ENCODE assay signal across 34 mouse cellular contexts in the genomic region with DNA sequence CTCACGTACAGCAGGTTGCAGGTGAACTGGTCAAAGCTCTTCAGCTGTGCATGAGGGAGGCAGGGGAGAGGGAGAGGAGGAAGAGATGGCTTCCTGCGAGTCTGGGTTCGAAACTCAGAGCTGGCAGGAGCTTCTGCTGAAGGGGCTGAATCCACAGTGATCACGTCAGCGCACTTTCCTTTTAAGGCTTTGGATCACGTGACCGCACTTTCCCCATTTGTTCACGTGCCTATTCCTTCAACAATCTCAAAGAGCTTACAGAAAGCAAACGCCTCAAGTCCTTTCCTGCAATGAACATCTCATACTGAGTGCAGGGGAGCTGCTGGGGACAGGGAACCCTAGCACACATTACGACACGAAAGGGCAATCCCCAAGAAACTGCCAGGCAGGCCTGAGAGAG. TPM values are rescaled to one million over a fixed set of nuclear protein-coding genes. Genes with fewer than 3 reads are reported as not detected.
DNase-seq lines count a peak whose midpoint lies in the region; ATAC-seq and TF ChIP-seq lines count a peak whose summit lies in the region.
"Had no signal": no experiment of that assay in that cellular context is flagged by ENCODE, and none has a peak within 500 bp of the region (broad histone marks: within the 10 kb centered on the region; RNA-seq: fewer than 3 reads in every experiment).

No protein-coding gene starts in this region.

- H3K27me3 ChIP-seq in kidney, adult 2 months (replicated peaks; ENCODE audit: control insufficient read depth, insufficient read depth, low read length) = no peaks in the 10 kb centered on the region
- no peaks in the 10 kb centered on the region for H3K27me3 ChIP-seq in C2C12 (ENCODE audit: control insufficient read depth, insufficient read depth, insufficient read length)
- no peaks in the 10 kb centered on the region for H3K27me3 ChIP-seq in myocyte (ENCODE audit: control insufficient read depth, insufficient read depth, insufficient read length)
- no peaks in the 10 kb centered on the region for H3K27me3 ChIP-seq in hindbrain, embryonic 12.5 days
- no peaks in the 10 kb centered on the region for H3K27me3 ChIP-seq in midbrain, embryonic 13.5 days
- H3K27me3 ChIP-seq: embryonic facial prominence, embryonic 12.5 days; heart, embryonic 15.5 days; intestine, embryonic 15.5 days; limb, embryonic 15.5 days; liver, embryonic 13.5 days; neural tube, embryonic 13.5 days had no signal

- peak overlapping the region; percentile 90 for H3K4me2 ChIP-seq in myocyte (ENCODE audit: low read depth)
- no peak overlapping the region for H3K4me2 ChIP-seq in hindbrain, embryonic 12.5 days (replicated peaks)
- H3K4me2 ChIP-seq in midbrain, embryonic 13.5 days (replicated peaks) = no peak overlapping the region
- H3K4me2 ChIP-seq: embryonic facial prominence, embryonic 12.5 days; heart, embryonic 15.5 days; intestine, embryonic 15.5 days; limb, embryonic 15.5 days; liver, embryonic 13.5 days; neural tube, embryonic 13.5 days had no signal

- WGBS in kidney, adult 2 months = 82% methylated on average over 11 of the region's 11 CpGs
- WGBS in hindbrain, embryonic 12.5 days = 90% methylated on average over 11 of the region's 11 CpGs
- 92% methylated on average over 11 of the region's 11 CpGs for WGBS in midbrain, embryonic 13.5 days

- H3ac ChIP-seq in C2C12 (ENCODE audit: control insufficient read depth, insufficient read length, low read depth) = no peak overlapping the region
- no peak overlapping the region for H3ac ChIP-seq in myocyte (ENCODE audit: control insufficient read depth, insufficient read length)

- no peaks in the 10 kb centered on the region for H3K9me3 ChIP-seq in ES-E14 (ENCODE audit: control insufficient read depth, insufficient read depth, low read depth, low read length)
- H3K9me3 ChIP-seq in hindbrain, embryonic 12.5 days (replicated peaks) = no peaks in the 10 kb centered on the region
- no peaks in the 10 kb centered on the region for H3K9me3 ChIP-seq in midbrain, embryonic 13.5 days
- H3K9me3 ChIP-seq: embryonic facial prominence, embryonic 12.5 days; G1E; heart, embryonic 10.5 days; heart, embryonic 15.5 days; intestine, embryonic 15.5 days; limb, embryonic 10.5 days; limb, embryonic 15.5 days; liver, embryonic 13.5 days; neural tube, embryonic 13.5 days had no signal

- no peak for TF ChIP-seq POLR2A in kidney, adult 2 months (IDR thresholded peaks at IDR 0.05; ENCODE audit: low read depth, low read length)
- no peak for TF ChIP-seq POLR2A in myocyte (IDR thresholded peaks at IDR 0.05; ENCODE audit: insufficient read length, low read depth)

- peaks cover 39% of the 10 kb centered on the region for H3K79me2 ChIP-seq in C2C12 (ENCODE audit: control insufficient read depth, insufficient read depth)
- H3K79me2 ChIP-seq in myocyte (ENCODE audit: control insufficient read depth, insufficient read depth) = peaks cover 12% of the 10 kb centered on the region

- in situ Hi-C loops in ES-E14 (cut with MboI; ENCODE audit: low sequenced_read_pairs in 2 of 2, unreplicated experiment in 2 of 2) = no loop called here

- DNase-seq in kidney, adult 2 months = peak; percentile 30
- DNase-seq in kidney, adult 18-20 months = no peak
- DNase-seq in ES-E14 (ENCODE audit: low read depth, low spot score) = no peak
- DNase-seq: cerebellum, adult 9-10 months; embryo, embryonic 11 days; gastrocnemius, postnatal 25 days; heart, adult 11 months; layer of hippocampus, adult 9-11 months; liver, embryonic 13.5 days; midbrain, embryonic 14.5 days; thymus, postnatal 25 days had no signal

- peaks cover 12% of the 10 kb centered on the region for H3K79me3 ChIP-seq in C2C12 (ENCODE audit: low read depth)

- no peaks in the 10 kb centered on the region for H3K36me3 ChIP-seq in kidney, adult 2 months (ENCODE audit: control insufficient read depth, insufficient read depth, low read length)
- H3K36me3 ChIP-seq in C2C12 (ENCODE audit: control insufficient read depth, insufficient read depth) (peaks cover 21% of the 10 kb centered on the region), ES-E14 (ENCODE audit: control insufficient read depth, insufficient read depth, low read length, poor library complexity, severe bottlenecking) (peaks cover 5% of the 10 kb centered on the region; the same call in 1 of the 2 replicates), myocyte (ENCODE audit: control insufficient read depth, insufficient read depth) (peaks cover 8% of the 10 kb centered on the region)
- H3K36me3 ChIP-seq in hindbrain, embryonic 12.5 days = no peaks in the 10 kb centered on the region
- peaks cover 9% of the 10 kb centered on the region; the same call in 1 of the 2 replicates for H3K36me3 ChIP-seq in midbrain, embryonic 13.5 days
- H3K36me3 ChIP-seq: heart, embryonic 15.5 days; intestine, embryonic 15.5 days; liver, embryonic 13.5 days; neural tube, embryonic 13.5 days had no signal

- H3K4me1 ChIP-seq in kidney, adult 2 months (ENCODE audit: control insufficient read depth, insufficient read depth, low read length) = 0 out of 2 replicates have a peak, but pooled peaks cover 2% of the 10 kb centered on the region
- peaks cover 4 to 18% of the 10 kb centered on the region in 2 experiments; a peak in 3 of 4 replicates for H3K4me1 ChIP-seq in ES-E14 (ENCODE audit: control insufficient read depth in 2 of 2, insufficient read depth in 2 of 2, low read length in 2 of 2, poor library complexity in 1 of 2)
- H3K4me1 ChIP-seq in hindbrain, embryonic 12.5 days = peaks cover 7% of the 10 kb centered on the region
- peaks cover 12% of the 10 kb centered on the region; the same call in 1 of the 2 replicates for H3K4me1 ChIP-seq in midbrain, embryonic 13.5 days (replicated peaks)
- H3K4me1 ChIP-seq: embryonic facial prominence, embryonic 12.5 days; limb, embryonic 15.5 days had no signal

- no peak for ATAC-seq in hindbrain, embryonic 12.5 days (ENCODE audit: low FRiP score)
- no peak for ATAC-seq in midbrain, embryonic 13.5 days
- ATAC-seq: forebrain, embryonic 14.5 days; hindbrain, postnatal 0 days; intestine, embryonic 15.5 days; lung, postnatal 0 days had no signal

- peak overlapping the region; percentile 46 for H3K9ac ChIP-seq in ES-E14 (ENCODE audit: insufficient read depth, low read depth, low read length, poor library complexity, severe bottlenecking)
- no peak overlapping the region for H3K9ac ChIP-seq in hindbrain, embryonic 12.5 days
- H3K9ac ChIP-seq in midbrain, embryonic 13.5 days (replicated peaks) = no peak overlapping the region
- H3K9ac ChIP-seq: embryonic facial prominence, embryonic 12.5 days; heart, embryonic 15.5 days; intestine, embryonic 15.5 days; limb, embryonic 15.5 days; liver, embryonic 13.5 days; neural tube, embryonic 13.5 days had no signal

- TF ChIP-seq CTCF in kidney, adult 2 months (conservative IDR thresholded peaks at IDR 0.05; ENCODE audit: insufficient read depth, insufficient read length, low read depth, low read length) = no peak
- no peak for TF ChIP-seq CTCF in C2C12 (IDR thresholded peaks at IDR 0.05; ENCODE audit: control insufficient read depth, insufficient read depth, insufficient read length)

- no peak overlapping the region for H3K4me3 ChIP-seq in kidney, adult 2 months (ENCODE audit: insufficient read depth, low read depth, low read length)
- no peak overlapping the region for H3K4me3 ChIP-seq in C2C12 (ENCODE audit: insufficient read depth, poor library complexity, severe bottlenecking)
- peak overlapping the region; percentile 9 to 19; a peak in 3 of 4 replicates for H3K4me3 ChIP-seq in ES-E14 (ENCODE audit: insufficient read depth in 1 of 2, low read depth in 1 of 2, low read length in 2 of 2, poor library complexity in 1 of 2, severe bottlenecking in 1 of 2)
- H3K4me3 ChIP-seq in myocyte = no peak overlapping the region
- H3K4me3 ChIP-seq in hindbrain, embryonic 12.5 days = no peak overlapping the region
- no peak overlapping the region for H3K4me3 ChIP-seq in midbrain, embryonic 13.5 days (replicated peaks)
- H3K4me3 ChIP-seq: embryonic facial prominence, embryonic 12.5 days; heart, embryonic 10.5 days; heart, embryonic 15.5 days; intestine, embryonic 15.5 days; limb, embryonic 10.5 days; limb, embryonic 15.5 days; liver, embryonic 13.5 days; neural tube, embryonic 13.5 days had no signal

- H3K27ac ChIP-seq in kidney, adult 2 months (ENCODE audit: insufficient read depth, low read depth, low read length) = peak overlapping the region; percentile 18; the same call in 1 of the 2 replicates
- H3K27ac ChIP-seq in ES-E14 (ENCODE audit: insufficient read depth, low read depth, low read length, poor library complexity, severe bottlenecking) = no peak overlapping the region
- no peak overlapping the region for H3K27ac ChIP-seq in hindbrain, embryonic 12.5 days
- no peak overlapping the region for H3K27ac ChIP-seq in midbrain, embryonic 13.5 days
- H3K27ac ChIP-seq: embryonic facial prominence, embryonic 12.5 days; heart, embryonic 15.5 days; hindbrain, postnatal 0 days; intestine, embryonic 15.5 days; kidney, postnatal 0 days; limb, embryonic 10.5 days; limb, embryonic 15.5 days; liver, embryonic 13.5 days; neural tube, embryonic 13.5 days had no signal

TF ChIP-seq in C2C12, 6 proteins besides CTCF, POLR2A, EP300 and RAD21 (continues in another document):
- no peak for TF ChIP-seq CEBPB (IDR thresholded peaks at IDR 0.05; ENCODE audit: low read depth)

TF ChIP-seq in ES-E14, 5 proteins besides CTCF, POLR2A, EP300 and RAD21 (continues in another document):
- no peak for TF ChIP-seq ZC3H11A (IDR thresholded peaks at IDR 0.05; ENCODE audit: borderline replicate concordance, low read depth, low read length)

RNA-seq across cellular contexts. Expression of a gene that starts 3.2 kb away (rescaled TPM):
- polyA plus RNA-seq in kidney, adult 2 months (2012; rRNA removed) = 57.7 and 63.3 TPM in 2 replicates
- polyA plus RNA-seq in C2C12 (2012; fragmentation: generic; extraction: Trizol) (8.5 TPM), myocyte (2012; fragmentation: generic; extraction: Trizol) (16.4 TPM)
- total RNA-seq in ES-E14 (2012; rRNA removed) = 26.9 and 49.5 TPM in 2 replicates
- 13.7 and 17.1 TPM in 2 replicates for polyA plus RNA-seq in hindbrain, embryonic 12.5 days (2016; fragmentation: Nextera tagmentation; extraction: Ambion mirVana)
- 12.8 and 13.9 TPM in 2 replicates for polyA plus RNA-seq in midbrain, embryonic 13.5 days (2015; fragmentation: Nextera tagmentation; extraction: Ambion mirVana)

RNA-seq across cellular contexts. Expression of a gene that starts 26.8 kb away (rescaled TPM):
- not detected in 2 replicates for polyA plus RNA-seq in kidney, adult 2 months (2012; rRNA removed)
- not detected for polyA plus RNA-seq in C2C12 (2012; fragmentation: generic; extraction: Trizol)
- total RNA-seq in ES-E14 (2012; rRNA removed) = 4.1 and 5.8 TPM in 2 replicates
- not detected for polyA plus RNA-seq in myocyte (2012; fragmentation: generic; extraction: Trizol)
- not detected in 2 replicates for polyA plus RNA-seq in hindbrain, embryonic 12.5 days (2016; fragmentation: Nextera tagmentation; extraction: Ambion mirVana)
- not detected in 2 replicates for polyA plus RNA-seq in midbrain, embryonic 13.5 days (2015; fragmentation: Nextera tagmentation; extraction: Ambion mirVana)
- total RNA-seq: adrenal gland, adult 18-20 months; adrenal gland, postnatal 4 days; gastrocnemius, postnatal 25 days; heart, postnatal 25 days; hindbrain, postnatal 0 days; megakaryocyte-erythroid progenitor cell, adult 5-6 weeks had no signal
- polyA plus RNA-seq: embryonic facial prominence, embryonic 12.5 days; forebrain, embryonic 14.5 days; G1E; heart, embryonic 10.5 days; heart, embryonic 15.5 days; hindbrain, embryonic 11.5 days; hindbrain, postnatal 0 days; intestine, embryonic 15.5 days; kidney, postnatal 0 days; limb, embryonic 10.5 days; limb, embryonic 15.5 days; liver, embryonic 13.5 days; lung, postnatal 0 days; macrophage; midbrain, embryonic 14.5 days; neural tube, embryonic 13.5 days; stomach, embryonic 14.5 days had no signal

RNA-seq across cellular contexts. Expression of a gene that starts 44.4 kb away (rescaled TPM):
- polyA plus RNA-seq in kidney, adult 2 months (2012; rRNA removed) = not detected in 2 replicates
- polyA plus RNA-seq in C2C12 (2012; fragmentation: generic; extraction: Trizol) (not detected), myocyte (2012; fragmentation: generic; extraction: Trizol) (not detected)
- total RNA-seq in ES-E14 (2012; rRNA removed) = 0.05 TPM in 1 of 2 replicates, not detected in the other
- 8.3 and 9.4 TPM in 2 replicates for polyA plus RNA-seq in hindbrain, embryonic 12.5 days (2016; fragmentation: Nextera tagmentation; extraction: Ambion mirVana)
- 2.2 and 3.0 TPM in 2 replicates for polyA plus RNA-seq in midbrain, embryonic 13.5 days (2015; fragmentation: Nextera tagmentation; extraction: Ambion mirVana)
- total RNA-seq: adrenal gland, adult 18-20 months; adrenal gland, postnatal 4 days; gastrocnemius, postnatal 25 days; heart, postnatal 25 days; megakaryocyte-erythroid progenitor cell, adult 5-6 weeks had no signal
- polyA plus RNA-seq: forebrain, embryonic 14.5 days; G1E; heart, embryonic 10.5 days; heart, embryonic 15.5 days; intestine, embryonic 15.5 days; kidney, postnatal 0 days; liver, embryonic 13.5 days; lung, postnatal 0 days; macrophage; stomach, embryonic 14.5 days had no signal

Comparison
In these comparisons a context has a peak if more than half of its experiments do, and no peak if none do; other contexts are left out.
1. H3K4me3 ChIP-seq: peak in ES-E14 (2 of 2); none in kidney, adult 2 months (single experiment), C2C12 (single experiment), myocyte (single experiment), hindbrain, embryonic 12.5 days (single experiment) and midbrain, embryonic 13.5 days (single experiment).